Mouse (Mus musculus) R1 (cell line): ENCODE measurements around the gene Fam227a.

ENCODE experiments used
- DNase-seq: peaks from one replicate; pipeline ENCODE4 v3.0.0-alpha.2; 2018; ENCODE audit warnings: low read depth, low spot score

Gene Fam227a

DNA sequence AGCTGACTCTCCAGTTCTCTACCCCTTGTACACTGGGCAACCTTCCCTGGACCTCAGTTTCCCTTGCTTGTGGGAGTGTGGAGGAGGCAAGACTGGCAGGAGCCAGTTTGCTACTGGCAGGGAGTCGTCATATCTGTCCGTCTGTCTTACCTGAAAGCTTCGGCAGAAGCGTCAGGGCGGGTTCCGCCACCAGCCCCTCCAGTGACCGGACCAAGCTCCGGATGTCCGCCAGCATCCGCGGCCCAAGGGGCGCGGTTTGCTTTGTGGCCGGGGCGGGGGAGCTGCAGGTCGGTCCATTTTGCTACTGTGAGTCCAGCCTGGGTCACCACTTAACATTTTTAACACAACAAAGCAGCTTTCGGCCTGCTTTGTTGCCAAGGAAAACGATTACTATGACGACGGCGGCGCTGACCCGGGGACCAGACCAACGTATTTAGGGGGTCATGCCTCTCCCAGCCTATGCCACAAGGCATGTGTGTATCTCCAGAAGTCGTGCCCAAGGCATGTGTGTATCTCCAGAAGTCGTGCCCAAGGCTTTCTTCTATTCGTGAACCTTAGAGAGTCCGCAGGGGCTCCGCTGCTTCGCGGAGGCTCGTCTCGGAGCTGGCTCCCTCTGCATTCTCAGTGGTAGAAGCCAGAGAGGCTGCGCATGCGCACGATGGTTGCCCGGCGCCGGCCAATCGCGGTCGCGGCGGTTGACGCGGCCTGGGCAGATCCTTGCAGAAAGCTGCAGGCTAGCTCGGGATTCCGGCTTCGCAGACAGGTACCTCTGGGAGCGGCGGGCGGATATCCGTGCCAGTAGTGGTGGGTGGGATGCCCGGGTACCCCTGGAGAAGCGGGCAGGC is at the start of gene Fam227a, which contains the start of gene Cby1:
Fam227a (minus strand) TSS at position 426 of the 845 bp plus-strand sequence.
Cby1 (plus strand) TSS at position 669 of the 845 bp plus-strand sequence.
- DNase-seq = peak; percentile 94

DNA sequence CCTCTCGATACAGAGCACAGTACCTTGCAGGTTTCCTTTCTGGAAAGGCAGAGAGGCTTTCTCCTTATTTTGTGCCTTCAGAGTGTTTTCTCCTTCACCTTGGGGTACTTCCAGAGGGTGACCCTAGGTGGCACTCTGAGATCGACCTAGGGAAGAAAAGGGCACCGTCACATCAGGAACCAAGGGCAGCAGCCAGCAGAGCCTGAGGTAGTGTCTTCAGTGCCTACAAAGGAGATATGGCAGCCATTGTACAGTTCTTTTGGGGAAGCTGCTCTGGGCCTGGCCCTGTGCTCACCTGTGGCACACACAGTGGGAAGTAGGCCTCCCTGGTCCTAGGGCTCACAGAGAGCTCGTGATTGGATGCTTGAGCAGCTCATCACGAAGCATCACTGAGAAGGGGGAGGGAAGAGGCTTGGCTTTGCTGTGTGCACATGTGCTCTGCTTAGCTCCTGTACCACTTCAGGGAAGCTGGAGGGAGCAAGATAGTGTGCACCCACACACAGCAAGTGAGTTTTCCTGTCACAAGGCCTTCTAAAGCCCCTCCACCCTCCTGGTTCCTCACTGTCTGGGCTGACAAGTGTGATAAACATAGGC is 49.6 kb upstream of the Fam227a start:
- peak; percentile 43 for DNase-seq

DNA sequence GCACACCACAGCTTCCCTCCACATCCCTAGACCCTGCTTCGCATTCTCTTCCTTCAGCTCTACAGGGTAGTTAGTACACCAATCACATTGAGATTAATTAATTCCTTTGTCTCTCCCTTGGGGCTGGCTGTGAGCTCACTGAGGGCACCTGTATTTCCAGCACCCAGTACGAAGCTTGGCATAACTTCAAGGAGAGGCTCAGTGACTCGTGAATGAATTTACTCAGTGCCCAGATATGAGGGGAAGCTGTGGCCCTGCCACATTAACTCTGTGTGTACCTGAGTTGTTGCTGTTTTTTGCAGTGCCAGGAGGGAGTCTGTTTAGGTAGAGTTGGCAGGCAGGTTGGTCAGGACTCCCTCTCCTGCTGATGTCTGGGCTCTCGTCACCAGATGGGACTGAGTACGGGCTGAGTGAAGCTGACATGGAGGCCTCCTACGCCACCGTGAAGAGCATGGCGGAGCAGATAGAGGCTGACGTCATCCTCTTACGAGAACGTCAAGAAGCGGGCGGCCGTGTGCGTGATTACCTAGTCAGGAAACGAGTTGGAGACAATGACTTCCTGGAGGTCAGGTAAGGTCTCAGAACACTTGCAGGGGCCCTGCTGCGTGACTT is 48.0 kb upstream of the Fam227a start:
- DNase-seq = peak; percentile 27

DNA sequence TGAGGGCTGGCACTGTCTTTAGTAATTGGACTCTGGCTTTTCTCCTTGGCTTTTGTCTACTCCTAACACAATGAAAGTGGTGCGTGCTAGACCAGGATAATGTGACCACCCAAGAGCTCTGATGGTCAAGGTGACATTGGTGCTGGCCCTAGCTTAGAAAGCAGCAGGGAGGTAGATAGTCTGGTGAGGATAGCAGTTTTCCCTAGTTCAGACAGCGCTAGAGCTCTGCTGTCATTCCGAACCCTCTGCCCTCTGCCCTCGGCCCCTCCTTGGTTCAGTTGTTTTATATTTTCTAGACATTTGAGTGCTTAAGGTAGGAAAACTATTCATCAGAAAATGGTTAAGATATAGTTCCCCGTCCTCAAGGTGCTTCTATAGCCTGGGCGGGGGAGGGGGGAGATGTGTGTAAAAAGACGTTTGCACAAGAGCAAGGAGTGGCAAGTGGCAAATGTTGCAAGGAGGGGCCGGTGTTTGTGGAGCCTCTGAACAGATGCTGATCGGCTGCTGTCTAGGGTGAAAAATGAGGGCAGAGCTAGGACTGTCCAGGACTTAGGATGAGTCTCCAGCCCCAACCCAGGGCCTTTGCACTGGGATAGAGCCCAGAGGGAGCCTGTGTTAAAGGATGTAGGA is 38.9 kb upstream of the Fam227a start:
- DNase-seq = no peak

DNA sequence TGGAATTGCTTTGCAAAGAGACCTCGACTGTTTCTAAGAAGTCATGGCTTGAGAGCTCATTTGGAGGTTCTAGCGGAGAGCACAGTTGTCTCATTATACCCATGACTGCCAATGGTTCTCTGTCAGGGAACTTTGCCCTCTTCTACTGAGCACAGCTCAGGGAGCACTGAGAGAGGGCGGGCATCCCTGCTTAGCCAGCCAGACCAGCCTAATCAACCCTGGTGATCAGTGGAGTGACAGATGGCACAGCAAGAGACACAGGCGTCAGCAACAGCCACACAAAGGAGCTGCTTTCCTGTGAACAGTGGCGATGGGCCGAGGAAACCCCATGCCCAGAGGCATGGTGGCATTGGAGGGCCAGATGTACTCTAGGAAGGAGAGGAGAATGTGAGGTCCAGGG is 38.3 kb upstream of the Fam227a start:
- no peak for DNase-seq

DNA sequence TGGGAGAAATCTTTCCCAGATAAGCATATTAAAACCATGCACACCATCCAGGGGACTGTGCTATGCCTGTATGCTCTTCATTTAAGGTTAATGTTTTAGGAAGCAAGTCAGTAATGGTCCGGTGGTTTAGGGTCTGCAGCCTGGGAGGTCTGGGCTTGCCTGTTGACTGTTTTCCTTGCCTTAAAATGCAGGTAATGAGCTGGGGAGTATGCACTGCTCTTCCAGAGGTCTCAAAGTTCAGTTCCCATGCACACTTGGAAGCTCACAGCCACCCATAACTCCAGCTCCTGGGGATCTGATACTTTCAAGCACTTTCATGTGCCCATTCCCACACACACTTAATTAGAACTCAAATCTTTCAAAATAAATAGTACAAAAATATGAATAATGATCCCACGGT is 37.8 kb upstream of the Fam227a start:
- DNase-seq = no peak

DNA sequence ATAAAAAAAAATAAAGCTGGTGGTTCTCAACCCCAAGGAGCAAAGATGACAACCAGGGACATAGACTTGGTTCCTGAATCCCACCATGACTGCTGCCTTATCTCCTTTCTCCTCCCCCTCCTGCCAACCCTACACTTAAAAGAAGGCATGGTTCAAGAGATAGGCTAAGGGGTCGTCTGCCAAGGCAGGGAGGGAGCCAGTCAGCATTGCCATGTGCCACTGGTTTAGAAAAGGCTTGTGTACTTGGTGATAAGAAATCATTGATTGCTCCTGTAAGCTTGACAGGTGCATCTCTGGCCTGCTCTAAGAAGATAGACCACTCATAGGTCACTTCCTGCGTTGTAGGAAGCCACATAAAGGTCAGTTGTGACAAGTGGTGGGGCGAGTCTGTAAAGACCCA is 36.8 kb upstream of the Fam227a start:
- no peak for DNase-seq

DNA sequence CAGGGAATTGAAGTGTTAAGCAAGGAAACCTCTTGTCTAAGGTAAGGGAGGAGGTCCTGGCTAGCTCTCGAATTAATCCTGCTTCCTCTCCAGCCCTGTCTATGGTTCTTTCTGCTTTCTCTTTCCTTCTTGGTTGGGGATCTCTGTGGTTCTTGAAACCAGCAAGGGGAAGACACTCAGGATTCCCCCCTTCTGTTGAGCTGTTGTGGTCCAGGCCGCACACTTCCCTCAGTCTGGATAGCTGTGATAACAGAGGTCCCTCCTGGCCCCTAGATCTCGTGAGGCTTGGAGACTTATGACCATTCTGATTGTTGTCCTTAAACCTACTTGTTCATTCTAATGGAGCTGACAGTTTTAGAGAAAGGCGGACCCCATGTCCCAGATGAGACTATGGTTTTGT is 35.8 kb upstream of the Fam227a start:
- DNase-seq = no peak

DNA sequence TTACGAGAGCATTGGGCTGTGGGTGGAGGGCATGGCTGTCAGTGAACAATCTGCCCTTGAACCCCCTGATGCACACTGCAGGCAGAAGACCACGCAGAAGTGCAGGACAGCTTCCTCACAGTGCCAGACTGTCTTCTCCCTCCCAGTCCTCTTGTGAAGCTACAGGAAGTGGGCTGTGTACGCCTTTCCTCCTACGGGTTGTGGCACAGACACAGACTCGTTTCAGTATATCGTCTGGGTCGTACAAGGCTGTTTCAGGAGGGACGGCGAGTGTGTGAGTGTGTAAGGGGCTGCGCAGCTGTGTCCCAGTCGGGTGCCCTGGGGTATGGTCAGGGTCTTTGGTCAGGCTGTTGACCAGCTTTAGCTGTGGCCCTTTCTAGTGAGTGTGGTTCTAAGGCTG is 35.0 kb upstream of the Fam227a start:
- no peak for DNase-seq

DNA sequence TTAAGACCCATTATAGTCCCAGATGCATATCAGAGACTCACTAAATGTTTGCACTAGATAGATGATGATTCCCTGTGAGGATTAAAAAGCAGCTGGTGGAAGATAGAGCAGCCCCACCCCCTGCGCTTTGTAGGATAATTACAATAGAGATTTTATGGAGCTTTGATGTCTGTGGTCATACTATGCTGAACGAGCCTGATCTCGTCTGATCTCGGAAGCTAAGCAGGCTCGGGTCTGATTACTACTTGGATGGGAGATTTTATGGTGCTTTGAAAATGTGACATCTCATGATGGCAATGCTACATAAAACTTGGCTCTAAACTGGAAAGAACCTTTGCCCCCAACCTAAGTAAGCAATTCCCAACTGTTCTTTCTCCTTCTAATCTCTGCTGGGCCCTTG is 33.6 kb upstream of the Fam227a start:
- no peak for DNase-seq

DNA sequence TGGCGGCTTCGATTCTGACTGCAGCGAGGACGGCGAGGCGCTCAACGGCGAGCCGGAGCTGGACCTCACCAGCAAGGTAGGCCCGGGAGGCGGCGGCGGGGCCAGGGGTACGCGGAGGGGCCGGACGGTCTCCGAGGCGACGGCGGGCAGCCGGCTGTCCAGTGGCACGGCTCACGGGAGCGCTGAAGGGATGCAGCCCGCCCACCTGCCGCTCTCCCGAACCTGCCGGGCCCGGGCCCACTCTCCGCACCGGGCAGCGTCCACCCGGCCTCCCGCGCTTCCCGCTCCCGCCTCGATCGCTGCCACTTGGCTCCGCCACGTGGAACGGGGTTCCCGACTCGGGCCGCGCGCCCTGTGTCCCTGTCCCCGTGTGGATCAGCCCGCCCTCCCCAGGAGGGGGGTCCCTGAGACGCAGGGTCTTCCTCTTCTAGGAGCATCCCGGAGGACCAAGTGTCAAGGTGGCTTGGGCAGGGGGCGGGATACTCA is 32.3 kb upstream of the Fam227a start:
- peak; percentile 34 for DNase-seq

DNA sequence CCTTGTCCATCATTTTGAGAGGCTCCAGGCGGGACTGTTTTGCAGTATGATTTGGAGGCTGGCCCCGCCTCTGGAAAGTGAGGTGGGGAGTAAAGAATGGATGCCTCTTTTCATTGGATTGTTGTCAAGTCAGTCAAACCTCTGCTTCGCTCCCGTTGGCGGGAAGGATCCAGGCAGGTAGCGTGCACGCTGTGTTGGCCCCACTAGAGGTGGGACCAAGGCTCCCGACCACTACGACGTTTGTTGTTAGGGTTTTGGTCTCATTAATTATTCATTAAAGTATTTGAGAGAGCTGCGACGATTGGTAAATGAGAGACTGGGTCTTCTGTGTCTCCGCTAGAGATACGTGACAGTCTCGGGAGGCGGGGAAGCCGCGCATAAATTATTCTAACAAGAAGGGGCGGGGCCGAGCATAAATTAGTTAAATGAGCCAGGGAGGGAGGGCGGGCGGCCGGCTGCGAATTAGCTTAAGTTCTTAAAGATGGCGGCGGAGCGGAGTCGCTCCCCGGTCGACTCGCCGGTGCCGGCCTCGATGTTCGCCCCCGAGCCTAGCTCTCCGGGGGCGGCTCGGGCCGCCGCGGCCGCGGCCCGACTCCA is 31.8 kb upstream of the Fam227a start, which contains the start of gene Gtpbp1:
Gtpbp1 (plus strand) TSS at position 420 of the 597 bp plus-strand sequence.
- peak; percentile 100 for DNase-seq

DNA sequence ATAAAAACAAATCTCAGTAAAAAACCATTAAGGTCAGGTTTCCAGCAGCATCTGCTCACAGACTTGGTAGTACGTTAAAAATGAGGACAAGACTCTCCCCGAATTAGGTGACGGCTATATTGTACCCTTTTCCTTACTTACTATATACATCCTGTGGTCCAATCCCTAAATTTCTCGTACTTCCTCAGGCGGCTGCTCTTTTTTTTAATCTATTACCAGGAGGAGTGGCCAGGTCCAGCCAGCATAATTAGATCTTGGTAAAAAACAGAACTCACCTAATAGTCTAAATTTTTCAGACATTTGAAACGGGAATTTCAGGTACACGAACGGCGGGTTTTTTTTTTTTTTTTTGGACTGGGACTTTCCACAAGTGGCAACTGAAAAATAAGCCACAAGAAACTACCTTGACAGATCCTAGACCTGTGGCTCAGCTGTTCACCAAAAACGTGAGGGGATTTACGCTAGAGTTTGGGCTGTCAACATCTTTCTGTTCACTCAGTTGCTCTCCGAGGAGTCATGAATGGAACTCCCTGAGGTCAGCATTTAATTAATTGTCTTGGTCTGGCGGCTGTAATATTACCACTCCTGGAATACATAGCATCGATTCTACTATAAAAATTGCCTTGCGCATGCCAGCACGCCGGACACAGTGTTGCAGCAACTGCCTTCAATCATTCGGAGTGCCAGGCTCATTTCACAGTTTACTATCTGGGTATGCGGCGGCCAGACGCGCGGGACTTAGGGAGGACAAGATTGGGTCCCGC is 31.1 kb upstream of the Fam227a start:
- DNase-seq = no peak

DNA sequence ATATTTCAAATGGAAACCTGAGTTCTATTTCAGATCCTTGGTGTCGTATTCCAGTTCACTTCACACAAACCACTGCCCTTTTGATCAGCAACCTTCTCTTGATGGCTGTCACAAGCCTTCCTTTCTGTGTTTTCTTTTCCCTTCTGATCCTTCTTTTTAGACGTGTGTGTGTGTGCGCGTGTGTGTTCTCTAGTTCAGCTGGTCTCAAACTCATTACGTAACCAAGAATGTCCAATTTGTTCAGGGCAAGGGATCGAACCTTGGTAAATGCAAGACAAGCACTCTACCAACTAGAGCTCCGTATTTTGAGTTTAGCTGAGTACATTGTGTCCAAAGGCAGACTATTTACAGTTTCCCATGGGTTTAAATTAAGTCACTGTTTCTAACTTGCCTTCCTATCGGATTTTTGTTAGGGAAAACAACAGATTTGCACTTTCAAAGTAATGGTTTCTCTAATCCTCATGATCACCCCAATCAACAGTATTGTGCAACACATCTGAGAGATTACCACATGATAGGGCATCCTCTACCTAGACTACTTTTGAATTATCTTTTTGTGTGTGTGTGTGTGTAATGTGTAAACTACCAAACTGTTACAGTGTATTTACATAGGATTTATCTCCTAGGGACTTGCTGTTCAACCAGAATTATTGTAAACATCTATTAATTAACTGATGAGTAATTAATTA is 29.7 kb upstream of the Fam227a start:
- no peak for DNase-seq

DNA sequence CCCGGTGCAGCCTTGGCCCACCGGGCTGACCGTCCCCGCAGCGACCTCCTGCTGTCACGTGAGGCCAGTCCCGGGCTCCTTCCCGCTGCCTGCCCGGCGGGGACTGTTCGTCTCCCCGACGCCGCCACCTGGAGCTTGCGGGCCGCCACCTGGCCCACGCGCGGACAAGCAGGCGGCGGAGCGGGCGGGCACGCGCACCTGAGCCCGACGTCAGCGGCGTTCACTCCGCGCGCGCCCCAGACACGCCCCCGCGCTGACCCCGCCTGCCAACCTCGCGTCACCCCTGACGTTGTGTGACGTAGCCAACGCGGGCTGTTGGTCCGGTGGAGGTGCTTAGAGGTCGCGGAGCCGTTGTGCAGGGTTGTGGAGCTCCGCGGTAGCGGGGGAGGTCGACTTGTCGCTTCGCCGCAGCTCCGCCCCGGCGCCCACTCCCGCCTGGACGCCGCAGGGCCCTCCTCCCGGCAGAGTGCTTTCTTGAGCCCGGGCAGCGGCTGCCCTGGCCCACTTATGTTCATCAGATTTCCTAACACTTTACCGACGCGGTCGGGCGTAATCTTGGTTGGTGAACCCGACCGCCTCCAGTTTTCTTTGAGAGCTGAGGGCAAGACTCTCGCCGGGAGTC is 29.0 kb upstream of the Fam227a start, which contains the start of gene Josd1:
Josd1 (minus strand) TSS at position 274 of the 622 bp plus-strand sequence.
- peak; percentile 95 for DNase-seq

DNA sequence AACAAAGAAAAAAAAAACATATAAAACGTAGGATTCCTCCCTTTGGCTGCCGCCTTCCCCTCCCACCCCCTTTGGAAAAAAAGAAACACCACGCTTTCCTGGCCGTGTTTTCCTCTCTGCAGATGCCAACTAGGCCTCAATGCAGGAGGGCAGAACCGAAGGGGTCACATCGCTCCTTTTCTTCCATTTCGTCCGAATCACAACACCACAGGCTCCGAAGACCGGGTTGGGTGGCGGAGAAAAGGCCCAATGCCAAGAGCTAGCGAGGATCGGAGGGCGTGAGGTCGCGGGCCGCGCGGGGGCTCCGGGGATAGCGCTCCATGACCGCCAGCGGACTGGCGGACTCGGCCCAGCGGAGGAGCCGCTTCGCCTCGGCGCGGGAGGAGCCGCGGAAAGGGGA is 28.4 kb upstream of the Fam227a start:
- peak; percentile 45 for DNase-seq

DNA sequence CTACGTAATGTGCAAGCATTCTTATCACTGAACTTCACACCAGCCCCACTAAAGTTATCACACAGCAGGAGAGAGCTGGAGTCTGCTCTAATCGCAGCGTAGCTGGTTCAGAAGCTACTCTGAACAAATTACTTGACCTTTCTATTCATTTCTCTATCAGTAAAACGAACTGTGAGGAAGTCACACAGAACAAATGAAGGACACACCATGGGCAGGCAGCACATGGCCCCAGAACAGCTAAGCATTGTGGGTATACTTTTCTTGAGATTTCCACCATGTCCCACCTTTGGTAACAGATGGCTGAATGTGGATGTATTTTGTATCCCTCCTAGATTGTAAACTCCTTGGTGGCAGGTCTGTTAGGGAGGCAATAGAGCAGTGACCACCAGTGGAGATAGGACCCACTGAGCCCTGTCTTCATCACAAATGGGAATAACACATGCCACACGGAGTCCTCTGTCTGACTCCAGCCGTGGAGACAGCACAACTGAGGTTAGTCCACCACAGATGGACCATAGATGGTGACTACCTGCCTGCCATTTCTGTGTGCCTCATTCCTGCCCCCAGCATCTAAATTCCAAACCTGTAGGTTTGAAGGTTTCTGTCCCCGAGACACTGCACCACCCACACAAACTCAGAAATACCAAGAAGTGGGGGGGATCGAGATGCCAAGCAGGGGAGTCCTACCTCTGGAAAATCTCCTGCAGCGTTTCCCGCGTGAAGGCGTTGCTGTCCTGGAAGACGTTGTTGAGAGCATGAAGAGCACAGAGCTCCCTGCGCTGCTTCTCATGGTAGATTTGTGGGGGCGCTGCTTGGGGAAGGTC is 27.5 kb upstream of the Fam227a start:
- DNase-seq = no peak

DNA sequence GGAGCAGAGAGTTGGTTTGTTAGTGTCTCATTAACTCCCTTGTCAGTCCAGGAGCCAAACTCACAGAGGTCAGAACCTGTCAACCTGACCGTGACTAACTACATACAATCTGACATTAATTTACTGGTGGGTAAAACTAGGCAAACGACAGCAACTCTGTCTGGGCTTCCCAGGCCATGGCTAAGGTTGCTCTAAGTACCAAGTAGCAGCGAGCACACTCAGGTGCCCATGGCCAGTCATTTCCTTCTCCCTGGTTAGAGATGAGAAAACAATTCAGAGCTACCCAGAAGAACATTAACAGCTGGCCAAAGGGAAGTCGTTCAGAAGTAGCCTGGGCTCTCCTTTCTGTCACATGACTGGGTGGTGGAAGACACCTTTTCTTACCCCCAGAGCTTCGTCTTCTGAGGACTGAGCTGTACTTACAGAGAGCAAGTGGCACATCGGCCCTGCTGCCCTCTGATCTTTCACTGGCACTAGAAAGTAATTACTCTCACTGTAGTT is 26.4 kb upstream of the Fam227a start:
- no peak for DNase-seq

DNA sequence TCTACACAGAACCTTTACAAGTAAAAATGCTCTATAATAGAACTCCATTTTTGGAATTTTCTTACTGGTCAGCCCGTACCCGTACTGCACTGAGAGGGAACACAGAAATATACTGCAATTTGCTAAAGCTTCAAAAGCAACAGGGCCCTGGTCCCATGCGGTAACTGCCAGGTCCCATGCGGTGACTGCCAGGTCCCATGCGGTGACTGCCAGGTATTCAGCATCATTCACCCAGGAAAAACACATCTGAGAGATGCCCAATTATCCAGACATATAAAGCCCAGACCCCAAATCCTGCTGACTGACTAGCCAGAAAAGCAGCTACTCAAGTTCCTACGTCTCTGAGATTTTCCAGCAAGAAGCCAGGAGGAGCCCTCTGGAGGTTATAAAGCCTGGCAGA is 25.9 kb upstream of the Fam227a start:
- DNase-seq = no peak
